Mouse (Mus musculus) cerebellum, adult 11 months (tissue): Measurements from ENCODE around the gene Tef.

Experiments
- DNase-seq: peaks from one replicate; pipeline ENCODE4 v3.0.0; 2022

Tef gene

GRCm38 (mm10) chr15:81851375-81851774 lies 49.2 kb downstream of the Tef start:
- DNase-seq = no peak

GRCm38 (mm10) chr15:81852411-81853000 lies 50.3 kb downstream of the Tef start:
- no peak for DNase-seq

- DNase-seq = no peak
Observed at GRCm38 (mm10) chr15:81853081-81853480, 50.9 kb downstream of the Tef start.

GRCm38 (mm10) chr15:81856030-81856790 lies 54.0 kb downstream of the Tef start:
- DNase-seq = peak; percentile 88

GRCm38 (mm10) chr15:81856938-81857723 lies 54.9 kb downstream of the Tef start:
- no peak for DNase-seq

- DNase-seq = no peak
Observed at GRCm38 (mm10) chr15:81857724-81858116, 55.5 kb downstream of the Tef start.

GRCm38 (mm10) chr15:81858138-81858516 lies 55.9 kb downstream of the Tef start:
- DNase-seq = peak; percentile 92

- DNase-seq = peak; percentile 75
Observed at GRCm38 (mm10) chr15:81858517-81859329, 56.5 kb downstream of the Tef start, which contains the start of gene Tob2. Tob2 (minus strand) TSS chr15:81858796.

GRCm38 (mm10) chr15:81859330-81860255 lies 57.4 kb downstream of the Tef start:
- DNase-seq = peak; percentile 84

GRCm38 (mm10) chr15:81860471-81861135 lies 58.4 kb downstream of the Tef start:
- no peak for DNase-seq

- no peak for DNase-seq
Observed at GRCm38 (mm10) chr15:81864238-81864637, 62.0 kb downstream of the Tef start.

GRCm38 (mm10) chr15:81869985-81870384 lies 67.8 kb downstream of the Tef start:
- no peak for DNase-seq

GRCm38 (mm10) chr15:81871604-81872261 lies 69.5 kb downstream of the Tef start, which contains the start of gene Phf5a:
Phf5a (minus strand) TSS chr15:81871911.
- DNase-seq = peak; percentile 74

GRCm38 (mm10) chr15:81872262-81873136 lies 70.3 kb downstream of the Tef start, which contains the start of gene Aco2:
Aco2 (plus strand) TSS chr15:81872309.
- DNase-seq = peak; percentile 99
